Comparison of ENCODE assay signal across 14 mouse cellular contexts in genomic region chr7:140942811-140943210, GRCm38 (mm10). TPM values are rescaled to one million over a fixed set of nuclear protein-coding genes. Genes with fewer than 3 reads are reported as not detected.
DNase-seq lines count a peak whose midpoint lies in the region; ATAC-seq and TF ChIP-seq lines count a peak whose summit lies in the region.
"Had no signal": no experiment of that assay in that cellular context is flagged by ENCODE, and none has a peak within 500 bp of the region (broad histone marks: within the 10 kb centered on the region; RNA-seq: fewer than 3 reads in every experiment).

No protein-coding gene starts in this region.

- H3K27ac ChIP-seq in heart, adult 2 months, result peak overlapping the region; percentile 97
- H3K27ac ChIP-seq in lung, postnatal 0 days (ENCODE audit: low read length), result peak overlapping the region; percentile 93
- H3K27ac ChIP-seq in limb, embryonic 10.5 days, result peak overlapping the region; percentile 58
- H3K27ac ChIP-seq in stomach, embryonic 14.5 days (ENCODE audit: low read length), result peak overlapping the region; percentile 94; the same call in 1 of the 2 replicates
- H3K27ac ChIP-seq in left cerebral cortex, adult 2 months, result no peak overlapping the region
- H3K27ac ChIP-seq: midbrain, embryonic 13.5 days had no signal

- H3K79me2 ChIP-seq in heart, adult 2 months (replicated peaks; ENCODE audit: control insufficient read depth, insufficient read depth, low read length), result no peaks in the 10 kb centered on the region

- no peaks in the 10 kb centered on the region for H3K27me3 ChIP-seq in heart, adult 2 months (ENCODE audit: control insufficient read depth, insufficient read depth, low read length)
- H3K27me3 ChIP-seq in lung, postnatal 0 days (replicated peaks; ENCODE audit: insufficient read depth, low read length), result no peaks in the 10 kb centered on the region
- H3K27me3 ChIP-seq in limb, embryonic 10.5 days (ENCODE audit: low read depth, poor library complexity, severe bottlenecking), result no peaks in the 10 kb centered on the region
- H3K27me3 ChIP-seq in stomach, embryonic 14.5 days (ENCODE audit: control insufficient read depth, insufficient read depth, low read length), result no peaks in the 10 kb centered on the region
- H3K27me3 ChIP-seq: embryonic facial prominence, embryonic 12.5 days had no signal

- TF ChIP-seq EP300 in heart, adult 2 months (IDR thresholded peaks at IDR 0.05; ENCODE audit: insufficient read depth, low read depth, low read length), result no peak
- TF ChIP-seq EP300 in lung, postnatal 0 days (IDR thresholded peaks at IDR 0.05), result no peak

- intact Hi-C loops in heart, adult 2 months (cut with DNase I), result loop anchor here (1.0 to 5.0 kb wide), 2 partner anchors 10 to 249 kb away; partner anchors contain the start of genes Hras and Lrrc56
- intact Hi-C loops in left cerebral cortex, adult 2 months (cut with DNase I), result no loop called here

- H3K4me1 ChIP-seq in heart, adult 2 months (ENCODE audit: control insufficient read depth, insufficient read depth, low read length), result peaks cover 24% of the 10 kb centered on the region
- peaks cover 13% of the 10 kb centered on the region; the same call in 1 of the 2 replicates for H3K4me1 ChIP-seq in lung, postnatal 0 days (ENCODE audit: insufficient read depth, low read depth, low read length)
- H3K4me1 ChIP-seq in limb, embryonic 10.5 days, result peaks cover 50% of the 10 kb centered on the region
- peaks cover 15% of the 10 kb centered on the region; the same call in 1 of the 2 replicates for H3K4me1 ChIP-seq in stomach, embryonic 14.5 days (ENCODE audit: control insufficient read depth, insufficient read depth, low read length)

- no peak for TF ChIP-seq POLR2A in heart, adult 2 months (IDR thresholded peaks at IDR 0.05; ENCODE audit: insufficient read depth, low read depth, low read length)

- WGBS in heart, adult 2 months, result 78% methylated on average over 10 of the region's 10 CpGs
- 81% methylated on average over 10 of the region's 10 CpGs for whole genome bisulfite sequencing in lung, postnatal 0 days
- WGBS in limb, embryonic 10.5 days, result 90% methylated on average over 10 of the region's 10 CpGs
- 93% methylated on average over 10 of the region's 10 CpGs for WGBS in stomach, embryonic 14.5 days

- no peak overlapping the region for H3K4me3 ChIP-seq in heart, adult 2 months
- H3K4me3 ChIP-seq in lung, postnatal 0 days (ENCODE audit: low read depth, low read length), result no peak overlapping the region
- no peak overlapping the region for H3K4me3 ChIP-seq in limb, embryonic 10.5 days
- H3K4me3 ChIP-seq in stomach, embryonic 14.5 days (ENCODE audit: low read depth, low read length), result no peak overlapping the region
- H3K4me3 ChIP-seq in left cerebral cortex, adult 2 months, result no peak overlapping the region

- DNase-seq in heart, adult 2 months, result peak in 1 of 2 experiments; percentile 37
- DNase-seq in heart, postnatal 4 days, result no peak
- DNase-seq in lung, postnatal 0 days (ENCODE audit: low spot score), result no peak
- no peak for DNase-seq in lung, postnatal 10 days
- no peak for DNase-seq in limb, embryonic 10.5 days (ENCODE audit: low spot score)
- DNase-seq in left cerebral cortex, adult 2 months (ENCODE audit: extremely low spot score in 1 of 2, low spot score in 2 of 2), result no peak
- no peak for DNase-seq in right cerebral cortex, postnatal 4 days
- DNase-seq: cerebellum, adult 11-12 months had no signal

- ATAC-seq in lung, postnatal 0 days, result no peak
- ATAC-seq in stomach, embryonic 14.5 days (ENCODE audit: insufficient number of reproducible peaks, insufficient read depth, low FRiP score, low read depth), result no peak
- ATAC-seq: midbrain, embryonic 13.5 days had no signal

- H3K9ac ChIP-seq in heart, adult 2 months (ENCODE audit: low read depth, low read length), result no peak overlapping the region
- no peak overlapping the region; the same call in 1 of the 2 replicates for H3K9ac ChIP-seq in lung, postnatal 0 days (replicated peaks; ENCODE audit: low read depth)
- no peak overlapping the region for H3K9ac ChIP-seq in stomach, embryonic 14.5 days (replicated peaks; ENCODE audit: low read depth, low read length)

- H3K36me3 ChIP-seq in heart, adult 2 months (ENCODE audit: control insufficient read depth, insufficient read depth, low read length), result no peaks in the 10 kb centered on the region
- H3K36me3 ChIP-seq in lung, postnatal 0 days (ENCODE audit: insufficient read depth, low read length), result peaks cover 13% of the 10 kb centered on the region; the same call in 1 of the 2 replicates
- peaks cover 32% of the 10 kb centered on the region for H3K36me3 ChIP-seq in limb, embryonic 10.5 days
- peaks cover 20% of the 10 kb centered on the region for H3K36me3 ChIP-seq in stomach, embryonic 14.5 days (ENCODE audit: control insufficient read depth, insufficient read depth, low read length)
- H3K36me3 ChIP-seq: midbrain, embryonic 13.5 days had no signal

- H3K4me2 ChIP-seq in lung, postnatal 0 days (replicated peaks; ENCODE audit: low read depth, low read length), result peak overlapping the region; percentile 57; the same call in 1 of the 2 replicates
- H3K4me2 ChIP-seq in stomach, embryonic 14.5 days (replicated peaks; ENCODE audit: low read depth, low read length), result no peak overlapping the region

- TF ChIP-seq CTCF in heart, adult 2 months (IDR thresholded peaks at IDR 0.05), result no peak
- no peak for TF ChIP-seq CTCF in lung, postnatal 0 days (IDR thresholded peaks at IDR 0.05)
- TF ChIP-seq CTCF in left cerebral cortex, adult 2 months (IDR thresholded peaks at IDR 0.05), result no peak

- H3K9me3 ChIP-seq in lung, postnatal 0 days (ENCODE audit: low read length), result no peaks in the 10 kb centered on the region
- no peaks in the 10 kb centered on the region for H3K9me3 ChIP-seq in limb, embryonic 10.5 days (replicated peaks)
- no peaks in the 10 kb centered on the region for H3K9me3 ChIP-seq in stomach, embryonic 14.5 days (ENCODE audit: control insufficient read depth, low read depth, low read length)
- H3K9me3 ChIP-seq: embryonic facial prominence, embryonic 12.5 days; midbrain, embryonic 13.5 days had no signal

RNA-seq across cellular contexts. Expression of gene Pgghg, which starts 1.6 kb away (rescaled TPM):
- 1 to 10 TPM; 4.0 to 5.8 TPM for total RNA-seq in heart, adult 2 months (2021)
- polyA plus RNA-seq in heart, adult 2 months (2012; rRNA removed), result 13.0 and 14.1 TPM in 2 replicates
- total RNA-seq in heart, postnatal 4 days (2021), result 1 to 10 TPM; 8.4 to 8.7 TPM
- polyA plus RNA-seq in lung, postnatal 0 days (2015; fragmentation: Nextera tagmentation; extraction: Ambion mirVana), result 12.7 and 14.4 TPM in 2 replicates
- 11.4 and 15.4 TPM in 2 replicates for polyA plus RNA-seq in limb, embryonic 10.5 days (2016; fragmentation: Nextera tagmentation; extraction: Ambion mirVana)
- polyA plus RNA-seq in stomach, embryonic 14.5 days (2014; fragmentation: Nextera tagmentation; extraction: Ambion mirVana), result 28.7 and 31.0 TPM in 2 replicates
- total RNA-seq in left cerebral cortex, adult 2 months (2021), result 1 to 10 TPM; 4.5 to 4.7 TPM

RNA-seq across cellular contexts. Expression of gene Ifitm5, which starts 7.3 kb away (rescaled TPM):
- total RNA-seq in heart, adult 2 months (2021), result under 1 TPM; 0.32 to 0.34 TPM
- polyA plus RNA-seq in heart, adult 2 months (2012; rRNA removed), result 1.1 and 2.0 TPM in 2 replicates
- 1 to 10 TPM in 1 of 2 experiments, under 1 TPM in 1; 0.72 to 1.4 TPM for total RNA-seq in heart, postnatal 4 days (2021)
- 1.6 and 1.8 TPM in 2 replicates for polyA plus RNA-seq in lung, postnatal 0 days (2015; fragmentation: Nextera tagmentation; extraction: Ambion mirVana)
- polyA plus RNA-seq in limb, embryonic 10.5 days (2016; fragmentation: Nextera tagmentation; extraction: Ambion mirVana), result 4.2 and 5.9 TPM in 2 replicates
- polyA plus RNA-seq in stomach, embryonic 14.5 days (2014; fragmentation: Nextera tagmentation; extraction: Ambion mirVana), result 2.0 and 2.6 TPM in 2 replicates
- total RNA-seq in left cerebral cortex, adult 2 months (2021), result not detected
- total RNA-seq: hematopoietic stem cell, adult 5-6 weeks had no signal

RNA-seq across cellular contexts. Expression of gene Gm45717, which starts 12.9 kb away (rescaled TPM):
- not detected for total RNA-seq in heart, adult 2 months (2021)
- not detected in 2 replicates for polyA plus RNA-seq in heart, adult 2 months (2012; rRNA removed)
- total RNA-seq in heart, postnatal 4 days (2021), result not detected
- polyA plus RNA-seq in lung, postnatal 0 days (2015; fragmentation: Nextera tagmentation; extraction: Ambion mirVana), result 0.31 TPM in 1 of 2 replicates, not detected in the other
- polyA plus RNA-seq in limb, embryonic 10.5 days (2016; fragmentation: Nextera tagmentation; extraction: Ambion mirVana), result not detected in 2 replicates
- not detected in 2 replicates for polyA plus RNA-seq in stomach, embryonic 14.5 days (2014; fragmentation: Nextera tagmentation; extraction: Ambion mirVana)
- total RNA-seq in left cerebral cortex, adult 2 months (2021), result not detected
- total RNA-seq: adrenal gland, postnatal 10 days; hematopoietic stem cell, adult 5-6 weeks had no signal
- polyA plus RNA-seq: embryonic facial prominence, embryonic 12.5 days; midbrain, embryonic 13.5 days; urinary bladder, adult 2 months had no signal

RNA-seq across cellular contexts. Expression of gene Ifitm2, which starts 13.0 kb away (rescaled TPM):
- 100 to 1,000 TPM; 107 to 113 TPM for total RNA-seq in heart, adult 2 months (2021)
- polyA plus RNA-seq in heart, adult 2 months (2012; rRNA removed), result 368 and 425 TPM in 2 replicates
- total RNA-seq in heart, postnatal 4 days (2021), result 100 to 1,000 TPM; 178 to 182 TPM
- 1,373 and 1,710 TPM in 2 replicates for polyA plus RNA-seq in lung, postnatal 0 days (2015; fragmentation: Nextera tagmentation; extraction: Ambion mirVana)
- polyA plus RNA-seq in limb, embryonic 10.5 days (2016; fragmentation: Nextera tagmentation; extraction: Ambion mirVana), result 904 and 922 TPM in 2 replicates
- 1,395 and 1,501 TPM in 2 replicates for polyA plus RNA-seq in stomach, embryonic 14.5 days (2014; fragmentation: Nextera tagmentation; extraction: Ambion mirVana)
- total RNA-seq in left cerebral cortex, adult 2 months (2021), result 10 to 100 TPM; 10.8 to 17.7 TPM

RNA-seq across cellular contexts. Expression of gene Nlrp6, which starts 22.1 kb away (rescaled TPM):
- total RNA-seq in heart, adult 2 months (2021), result under 1 TPM in 1 of 2 experiments, not detected in 1; 0.07 TPM
- 0.04 and 0.06 TPM in 2 replicates for polyA plus RNA-seq in heart, adult 2 months (2012; rRNA removed)
- total RNA-seq in heart, postnatal 4 days (2021), result not detected
- polyA plus RNA-seq in lung, postnatal 0 days (2015; fragmentation: Nextera tagmentation; extraction: Ambion mirVana), result 0.07 and 0.10 TPM in 2 replicates
- polyA plus RNA-seq in limb, embryonic 10.5 days (2016; fragmentation: Nextera tagmentation; extraction: Ambion mirVana), result 0.06 and 0.26 TPM in 2 replicates
- 1.2 and 2.2 TPM in 2 replicates for polyA plus RNA-seq in stomach, embryonic 14.5 days (2014; fragmentation: Nextera tagmentation; extraction: Ambion mirVana)
- total RNA-seq in left cerebral cortex, adult 2 months (2021), result 1 to 10 TPM in 1 of 2 experiments, under 1 TPM in 1; 0.68 to 1.2 TPM
- polyA plus RNA-seq: urinary bladder, adult 2 months had no signal
